Mouse (Mus musculus): Measurements from ENCODE around the gene Carnmt1. TPM values are rescaled to one million over a fixed set of nuclear protein-coding genes. Genes with fewer than 3 reads are reported as not detected.
A peak's percentile ranks its signal among the peaks of the same experiment; 100 is the strongest.

Gene Carnmt1
- polyA plus RNA-seq, 1 experiment: 6.3 TPM

GRCm38 (mm10) chr19:18663904-18664303, 6.7 kb upstream of the Carnmt1 start:
- no peaks in the 10 kb centered on the region for H3K36me3 ChIP-seq (ENCODE audit: control insufficient read depth, insufficient read depth, low read length)
- DNase-seq: no peak
- H3K4me3 ChIP-seq (ENCODE audit: insufficient read depth, low read depth, low read length): no peak overlapping the region
- H3K4me1 ChIP-seq (ENCODE audit: control insufficient read depth, insufficient read depth, low read length): no peaks in the 10 kb centered on the region
- H3K27ac ChIP-seq (ENCODE audit: insufficient read depth, low read depth, low read length): no peak overlapping the region
- H3K27me3 ChIP-seq (replicated peaks; ENCODE audit: control insufficient read depth, insufficient read depth, low read length): no peaks in the 10 kb centered on the region
- 60% methylated on average over 2 of the region's 2 CpGs for WGBS
- no peak for TF ChIP-seq CTCF (conservative IDR thresholded peaks at IDR 0.05; ENCODE audit: insufficient read depth, insufficient read length, low read depth, low read length)
- TF ChIP-seq POLR2A (IDR thresholded peaks at IDR 0.05; ENCODE audit: low read depth, low read length): no peak

DNA sequence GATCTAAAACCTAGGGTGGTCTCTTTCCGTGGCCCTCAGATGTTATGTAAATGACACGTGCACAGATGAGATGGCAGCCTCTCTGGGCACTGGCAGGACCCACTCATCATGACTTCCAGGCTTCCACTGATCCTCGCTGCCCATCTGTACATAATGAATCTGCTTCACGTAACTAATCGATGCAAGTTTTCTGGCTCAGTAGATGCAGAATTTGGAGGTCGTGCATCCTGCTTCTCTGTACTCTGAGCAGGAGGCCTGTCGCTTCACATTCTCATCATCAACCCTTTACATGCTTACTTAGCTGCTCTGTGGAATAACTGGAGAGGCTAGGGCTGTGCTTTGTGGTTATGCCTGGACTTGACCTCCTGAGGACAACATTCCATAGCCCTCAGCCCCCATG, 3.6 kb upstream of the Carnmt1 start:
- DNase-seq: no peak
- no peaks in the 10 kb centered on the region for H3K36me3 ChIP-seq (ENCODE audit: control insufficient read depth, insufficient read depth, low read length)
- no peak for TF ChIP-seq POLR2A (IDR thresholded peaks at IDR 0.05; ENCODE audit: low read depth, low read length)
- no peak for TF ChIP-seq CTCF (conservative IDR thresholded peaks at IDR 0.05; ENCODE audit: insufficient read depth, insufficient read length, low read depth, low read length)
- no peak overlapping the region for H3K27ac ChIP-seq (ENCODE audit: insufficient read depth, low read depth, low read length)
- no peaks in the 10 kb centered on the region for H3K27me3 ChIP-seq (replicated peaks; ENCODE audit: control insufficient read depth, insufficient read depth, low read length)
- WGBS: 92% methylated on average over 7 of the region's 7 CpGs
- no peak overlapping the region for H3K4me3 ChIP-seq (ENCODE audit: insufficient read depth, low read depth, low read length)
- H3K4me1 ChIP-seq (ENCODE audit: control insufficient read depth, insufficient read depth, low read length): peaks cover 9% of the 10 kb centered on the region; the same call in 1 of the 2 replicates

DNA sequence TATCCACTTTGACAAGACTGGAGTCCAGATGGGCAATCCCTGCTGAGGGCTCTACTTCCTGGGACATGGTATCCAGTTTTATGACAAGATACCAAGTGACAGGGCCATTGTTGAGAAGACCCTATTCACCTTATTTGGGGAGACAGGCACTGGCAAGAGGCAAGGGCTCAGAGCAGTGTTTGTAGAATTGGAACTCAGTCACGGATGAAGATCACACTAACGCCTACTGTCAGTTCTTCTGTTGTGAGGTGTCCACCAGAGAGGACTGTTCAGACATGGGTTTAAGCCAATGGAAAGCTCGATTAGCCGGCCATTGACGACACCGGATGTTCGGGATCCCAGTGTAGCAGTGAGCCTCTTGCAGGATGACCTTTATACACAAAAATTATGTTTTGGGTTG, 1.0 kb upstream of the Carnmt1 start:
- no peak overlapping the region for H3K27ac ChIP-seq (ENCODE audit: insufficient read depth, low read depth, low read length)
- H3K4me3 ChIP-seq (ENCODE audit: insufficient read depth, low read depth, low read length): no peak overlapping the region
- H3K27me3 ChIP-seq (replicated peaks; ENCODE audit: control insufficient read depth, insufficient read depth, low read length): no peaks in the 10 kb centered on the region
- no peak for TF ChIP-seq POLR2A (IDR thresholded peaks at IDR 0.05; ENCODE audit: low read depth, low read length)
- TF ChIP-seq CTCF (conservative IDR thresholded peaks at IDR 0.05; ENCODE audit: insufficient read depth, insufficient read length, low read depth, low read length): no peak
- peaks cover 9% of the 10 kb centered on the region; the same call in 1 of the 2 replicates for H3K4me1 ChIP-seq (ENCODE audit: control insufficient read depth, insufficient read depth, low read length)
- WGBS: 94% methylated on average over 7 of the region's 7 CpGs
- DNase-seq: no peak
- H3K36me3 ChIP-seq (ENCODE audit: control insufficient read depth, insufficient read depth, low read length): no peaks in the 10 kb centered on the region

- peaks cover 9% of the 10 kb centered on the region; the same call in 1 of the 2 replicates for H3K4me1 ChIP-seq (ENCODE audit: control insufficient read depth, insufficient read depth, low read length)
- peak; percentile 43 for DNase-seq
Measured at GRCm38 (mm10) chr19:18671056-18671741, 635 bp downstream of the Carnmt1 start.

DNA sequence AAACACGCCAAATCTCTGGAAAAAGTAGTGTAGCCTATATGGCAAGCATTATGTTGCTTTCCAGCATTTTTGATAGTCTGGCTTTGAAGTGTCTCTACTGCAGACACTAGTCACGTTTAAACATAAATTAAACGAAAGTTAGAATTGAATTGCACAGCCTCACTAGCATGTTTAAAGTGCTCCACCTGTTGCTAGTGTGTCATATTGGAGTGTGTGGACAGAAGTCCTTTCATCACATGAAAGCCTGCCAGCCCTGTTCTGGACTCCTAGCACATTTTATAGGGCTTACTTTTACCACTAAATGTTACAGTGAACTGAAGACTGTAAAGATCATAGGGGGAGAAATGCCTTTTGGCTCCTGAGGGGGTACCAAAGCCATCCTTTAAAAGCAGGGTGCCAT, 1.9 kb downstream of the Carnmt1 start:
- no peak for DNase-seq
- H3K4me1 ChIP-seq (ENCODE audit: control insufficient read depth, insufficient read depth, low read length): peaks cover 9% of the 10 kb centered on the region; the same call in 1 of the 2 replicates
- H3K27me3 ChIP-seq (replicated peaks; ENCODE audit: control insufficient read depth, insufficient read depth, low read length): no peaks in the 10 kb centered on the region
- no peaks in the 10 kb centered on the region for H3K36me3 ChIP-seq (ENCODE audit: control insufficient read depth, insufficient read depth, low read length)
- TF ChIP-seq CTCF (conservative IDR thresholded peaks at IDR 0.05; ENCODE audit: insufficient read depth, insufficient read length, low read depth, low read length) (no peak), POLR2A (IDR thresholded peaks at IDR 0.05; ENCODE audit: low read depth, low read length) (no peak)
- no peak overlapping the region for H3K27ac ChIP-seq (ENCODE audit: insufficient read depth, low read depth, low read length)
- H3K4me3 ChIP-seq (ENCODE audit: insufficient read depth, low read depth, low read length): no peak overlapping the region
- WGBS: 74% methylated on average over 3 of the region's 3 CpGs

More at GRCm38 (mm10) chr19:18671056-18671741, 635 bp downstream of the Carnmt1 start:
- H3K27me3 ChIP-seq (replicated peaks; ENCODE audit: control insufficient read depth, insufficient read depth, low read length): no peaks in the 10 kb centered on the region
- WGBS: under 1% methylated on average over 60 of the region's 64 CpGs
- peak overlapping the region; percentile 58 for H3K4me3 ChIP-seq (ENCODE audit: insufficient read depth, low read depth, low read length)
- TF ChIP-seq POLR2A (IDR thresholded peaks at IDR 0.05; ENCODE audit: low read depth, low read length) (no peak), CTCF (conservative IDR thresholded peaks at IDR 0.05; ENCODE audit: insufficient read depth, insufficient read length, low read depth, low read length) (no peak)
- peak overlapping the region; percentile 63 for H3K27ac ChIP-seq (ENCODE audit: insufficient read depth, low read depth, low read length)
- no peaks in the 10 kb centered on the region for H3K36me3 ChIP-seq (ENCODE audit: control insufficient read depth, insufficient read depth, low read length)

DNA sequence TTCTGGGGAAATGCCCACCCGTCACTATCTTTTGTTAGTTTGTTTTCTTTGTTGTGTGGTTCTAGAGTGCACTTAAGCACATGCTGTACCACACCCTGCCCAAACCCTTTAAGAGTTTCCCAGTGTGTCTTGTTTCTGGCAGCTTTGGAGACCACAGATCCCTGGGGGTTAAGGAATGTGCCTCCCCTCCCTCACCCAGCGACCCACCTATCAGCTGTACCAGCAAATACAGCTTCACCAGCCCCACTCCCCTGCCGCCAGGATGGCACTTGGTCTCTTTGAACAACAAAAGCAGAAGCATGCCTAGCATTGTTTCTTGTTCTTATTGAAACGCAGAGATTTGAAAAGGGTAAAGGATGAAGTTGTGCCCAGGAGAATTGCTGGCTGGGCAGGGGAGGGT, 2.6 kb downstream of the Carnmt1 start:
- Histone ChIP-seq H3K27me3 (replicated peaks; ENCODE audit: control insufficient read depth, insufficient read depth, low read length) (no peaks in the 10 kb centered on the region), H3K36me3 (ENCODE audit: control insufficient read depth, insufficient read depth, low read length) (no peaks in the 10 kb centered on the region), H3K4me1 (ENCODE audit: control insufficient read depth, insufficient read depth, low read length) (peaks cover 9% of the 10 kb centered on the region; the same call in 1 of the 2 replicates), H3K27ac (ENCODE audit: insufficient read depth, low read depth, low read length) (no peak overlapping the region), H3K4me3 (ENCODE audit: insufficient read depth, low read depth, low read length) (no peak overlapping the region)
- TF ChIP-seq POLR2A (IDR thresholded peaks at IDR 0.05; ENCODE audit: low read depth, low read length): no peak
- no peak for TF ChIP-seq CTCF (conservative IDR thresholded peaks at IDR 0.05; ENCODE audit: insufficient read depth, insufficient read length, low read depth, low read length)
- WGBS: 66% methylated on average over 4 of the region's 4 CpGs
- no peak for DNase-seq

GRCm38 (mm10) chr19:18682142-18682541, 11.6 kb downstream of the Carnmt1 start:
- no peak for DNase-seq
- TF ChIP-seq POLR2A (IDR thresholded peaks at IDR 0.05; ENCODE audit: low read depth, low read length) (no peak), CTCF (conservative IDR thresholded peaks at IDR 0.05; ENCODE audit: insufficient read depth, insufficient read length, low read depth, low read length) (no peak)
- Histone ChIP-seq H3K4me3 (ENCODE audit: insufficient read depth, low read depth, low read length) (no peak overlapping the region), H3K36me3 (ENCODE audit: control insufficient read depth, insufficient read depth, low read length) (no peaks in the 10 kb centered on the region), H3K4me1 (ENCODE audit: control insufficient read depth, insufficient read depth, low read length) (no peaks in the 10 kb centered on the region), H3K27me3 (replicated peaks; ENCODE audit: control insufficient read depth, insufficient read depth, low read length) (no peaks in the 10 kb centered on the region), H3K27ac (ENCODE audit: insufficient read depth, low read depth, low read length) (no peak overlapping the region)
- WGBS: 72% methylated on average over 4 of the region's 4 CpGs

All from kidney, adult 2 months (tissue).